Mouse (Mus musculus): Measurements from ENCODE around the gene Eme1.
A peak's percentile ranks its signal among the peaks of the same experiment; 100 is the strongest.
"Not testable (repeated sequence)": the region's sequence is repeated elsewhere in the genome, so short reads cannot be mapped to it uniquely, and the experiment has no call there.

Gene Eme1

DNA sequence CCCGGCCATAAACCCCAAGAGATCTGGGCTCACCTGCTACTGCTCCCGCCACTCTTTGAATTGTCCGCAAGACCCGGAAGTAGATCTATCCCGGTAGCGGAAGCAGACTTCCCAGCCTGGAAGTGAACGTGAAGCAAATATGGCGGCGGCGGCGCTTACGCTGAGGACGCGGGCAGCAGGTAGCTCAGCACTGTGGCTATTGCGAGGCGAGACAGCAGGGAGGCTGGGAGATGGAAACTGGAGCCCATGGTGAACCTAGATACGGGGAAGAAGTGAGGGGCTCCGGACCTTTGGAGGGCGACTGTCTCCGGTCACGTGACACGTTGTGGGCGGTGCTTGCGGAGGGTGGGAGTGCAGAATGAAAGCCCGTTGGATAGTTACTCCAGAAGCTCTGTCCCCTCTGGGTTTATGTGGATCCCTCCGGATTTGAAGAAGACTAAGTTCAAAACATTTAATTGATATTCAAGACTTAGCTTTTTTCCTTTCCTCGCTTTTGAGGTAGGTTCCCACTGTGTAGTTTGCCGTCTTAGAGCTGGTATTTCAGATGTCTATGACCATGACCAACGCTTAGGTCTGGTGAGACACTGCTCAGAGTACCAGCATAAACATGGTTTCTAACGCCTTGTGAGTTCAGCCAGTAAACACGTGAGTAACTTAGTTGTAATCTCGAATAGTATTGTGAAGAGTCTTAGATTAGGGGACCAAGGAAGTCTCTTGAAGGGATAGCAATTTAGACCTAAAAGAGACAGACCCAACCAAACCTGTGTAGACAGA is at the start of gene Eme1, which contains the start of gene Mrpl27:
Eme1 (minus strand) TSS at position 302 of the 774 bp plus-strand sequence.
Mrpl27 (plus strand) TSS at position 105 of the 774 bp plus-strand sequence.
- DNase-seq, result peak; percentile 85

DNA sequence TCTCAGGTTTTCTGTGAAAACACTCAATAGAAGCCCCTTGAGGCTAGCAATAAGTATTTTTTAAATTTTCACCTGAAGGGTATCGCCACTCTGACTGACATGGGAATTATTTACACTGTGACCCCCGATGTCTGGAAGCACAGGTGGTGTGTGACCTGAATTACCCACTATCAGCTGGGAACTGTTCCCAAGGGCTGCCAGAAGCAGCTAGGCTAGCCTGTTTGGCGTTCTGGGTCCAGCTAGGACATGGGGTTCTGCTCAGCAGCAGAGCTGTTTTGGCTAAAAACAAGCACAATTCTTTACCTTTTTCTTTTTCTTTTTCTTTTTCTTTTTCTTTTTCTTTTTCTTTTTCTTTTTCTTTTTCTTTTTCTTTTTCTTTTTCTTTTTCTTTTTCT is 48.4 kb upstream of the Eme1 start:
- DNase-seq, result no peak

DNA sequence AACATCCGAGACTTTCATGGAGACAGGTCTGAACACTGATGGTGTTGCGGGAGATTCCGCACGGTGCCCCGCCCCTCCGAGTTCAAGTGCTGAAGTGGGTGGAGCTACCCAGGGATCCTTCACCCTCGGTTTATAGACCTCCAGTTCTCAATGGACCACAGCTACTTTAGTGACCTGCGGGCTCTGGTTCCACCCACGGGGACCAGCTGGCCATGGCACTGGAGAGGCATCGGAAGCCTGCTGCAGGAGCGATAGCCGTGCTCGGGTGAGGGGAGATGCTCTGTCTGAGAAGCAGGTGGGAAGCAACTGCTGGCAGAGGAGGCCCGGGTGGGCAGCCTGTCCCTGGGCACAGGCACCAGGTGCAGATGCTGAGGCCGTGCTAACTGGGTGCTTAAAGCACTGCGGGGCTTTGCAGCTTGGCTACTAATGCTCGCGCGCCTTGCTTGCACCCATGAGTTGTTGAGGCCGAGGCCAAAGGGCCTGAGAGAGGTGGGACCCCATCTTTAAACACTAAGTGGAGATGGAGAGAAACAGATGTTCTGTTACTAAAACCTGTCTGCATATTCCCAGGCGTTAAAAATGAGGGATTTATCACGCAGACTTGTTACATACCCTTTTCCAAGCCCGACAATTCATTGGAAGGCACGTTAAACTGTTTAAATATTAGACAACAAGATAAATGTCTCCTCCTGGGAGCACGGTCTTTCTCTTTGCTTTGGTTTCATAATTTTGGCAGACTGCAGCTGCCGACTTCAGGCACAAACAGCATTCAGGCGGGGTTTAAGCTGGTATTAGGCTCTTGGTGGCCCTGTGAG is 47.8 kb upstream of the Eme1 start:
- peak; percentile 26 for DNase-seq

DNA sequence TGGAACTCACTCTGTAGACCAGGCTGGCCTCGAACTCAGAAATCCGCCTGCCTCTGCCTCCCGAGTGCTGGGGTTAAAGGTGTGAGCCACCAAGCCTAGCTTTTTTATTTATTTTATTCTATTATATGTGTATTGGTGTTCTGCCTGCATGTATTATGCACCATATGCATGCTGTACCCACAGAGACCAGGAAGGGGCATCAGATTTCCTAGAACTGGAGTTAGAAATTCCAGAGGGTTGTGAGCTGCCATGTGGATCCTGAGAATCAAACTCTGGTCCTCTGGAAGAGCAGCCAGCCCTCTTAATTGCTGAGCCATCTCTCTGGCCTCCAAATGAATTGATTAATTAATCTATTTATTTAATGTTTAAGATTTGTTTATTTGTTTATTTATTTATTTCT is 45.6 kb upstream of the Eme1 start:
- DNase-seq, result no peak

DNA sequence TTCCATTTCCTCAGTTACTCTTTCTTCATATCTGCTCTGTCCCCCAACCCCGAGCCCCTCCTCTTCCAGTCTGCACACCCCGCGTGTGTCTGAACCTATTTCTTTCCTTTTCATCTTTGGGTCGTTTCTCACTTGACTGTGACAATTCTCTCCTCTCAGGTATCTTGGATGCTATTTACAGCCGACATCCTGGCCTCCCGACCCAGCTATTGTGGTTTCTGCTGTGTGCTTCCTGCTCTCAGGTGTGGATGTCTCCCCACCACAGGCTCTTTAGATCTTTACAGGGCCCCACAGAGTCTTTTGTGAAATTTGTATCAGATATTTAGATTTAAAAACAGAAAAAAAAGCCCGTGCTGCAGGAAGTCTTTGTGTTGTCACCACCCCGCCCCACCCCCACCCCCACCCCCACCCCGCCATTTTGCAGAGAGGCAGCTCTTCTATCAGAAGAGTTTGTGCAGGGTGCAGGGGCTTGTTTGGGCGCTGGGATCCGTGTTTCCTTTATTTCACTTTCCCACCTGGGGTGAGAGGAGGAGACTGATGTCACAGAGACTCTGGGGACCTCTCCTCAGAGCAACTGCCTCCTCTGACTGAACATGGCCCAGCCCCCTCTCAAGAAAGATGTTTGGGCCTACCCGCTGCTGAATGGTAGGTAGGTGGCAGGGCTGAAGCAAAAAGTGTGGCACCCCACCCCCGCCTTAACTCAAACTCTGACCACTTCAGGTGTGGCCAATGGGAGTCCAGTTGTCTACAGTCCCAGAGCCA is 44.1 kb upstream of the Eme1 start:
- no peak for DNase-seq

DNA sequence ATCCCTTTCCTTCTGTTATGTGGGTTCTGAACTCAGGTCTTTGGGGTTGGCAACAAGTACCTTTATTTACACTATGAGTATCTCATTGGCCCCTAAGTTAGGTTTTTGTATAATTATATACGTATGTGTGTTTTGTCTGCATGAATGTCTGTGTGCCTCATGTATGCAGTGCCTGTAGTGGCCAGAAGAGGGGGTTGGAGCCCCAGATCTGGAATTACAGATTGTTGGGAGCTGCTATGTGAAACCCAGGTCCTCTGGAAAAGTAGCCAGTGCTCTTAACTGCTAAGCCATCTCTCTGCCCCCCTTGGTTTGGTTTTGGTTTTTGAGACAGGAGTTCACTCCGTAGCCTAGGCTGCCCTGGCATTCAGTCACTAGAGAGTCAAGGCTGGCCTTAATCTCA is 43.4 kb upstream of the Eme1 start:
- no peak for DNase-seq

DNA sequence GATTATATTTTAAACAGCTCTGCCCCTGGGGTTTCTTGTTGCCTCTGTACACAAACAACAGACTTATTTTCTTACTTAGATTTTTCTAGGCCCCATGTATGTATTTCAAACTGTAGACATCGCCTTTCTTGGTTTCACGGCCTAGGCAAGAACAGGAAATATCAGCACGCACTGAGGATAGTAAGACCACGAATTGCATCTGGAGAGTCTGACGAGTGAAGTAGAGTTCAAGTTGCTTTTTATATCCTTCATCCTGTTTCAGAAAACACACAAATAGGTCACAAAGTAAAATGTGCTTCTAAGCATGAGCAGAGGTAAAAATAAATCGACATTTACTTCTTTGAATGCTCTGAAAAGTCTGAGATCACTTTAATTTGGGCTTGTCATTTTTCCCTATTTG is 41.7 kb upstream of the Eme1 start:
- DNase-seq, result no peak

DNA sequence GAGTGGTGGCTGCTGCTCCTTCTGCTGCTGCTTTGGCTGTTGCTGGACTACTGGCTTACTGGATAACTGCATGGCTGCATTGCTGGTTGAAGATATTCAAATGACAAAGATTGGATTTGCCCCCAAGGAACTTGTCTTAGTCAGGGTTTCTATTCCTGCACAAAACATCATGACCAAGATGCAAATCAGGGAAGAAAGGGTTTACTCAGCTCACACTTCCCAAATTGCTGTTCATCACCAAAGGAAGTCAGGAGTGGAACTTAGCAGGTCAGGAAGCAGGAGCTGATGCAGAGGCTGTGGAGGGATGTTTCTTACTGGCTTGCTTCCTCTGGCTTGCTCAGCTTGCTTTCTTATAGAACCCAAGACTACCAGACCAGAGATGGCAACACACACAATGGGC is 38.7 kb upstream of the Eme1 start:
- DNase-seq, result not testable (repeated sequence)

DNA sequence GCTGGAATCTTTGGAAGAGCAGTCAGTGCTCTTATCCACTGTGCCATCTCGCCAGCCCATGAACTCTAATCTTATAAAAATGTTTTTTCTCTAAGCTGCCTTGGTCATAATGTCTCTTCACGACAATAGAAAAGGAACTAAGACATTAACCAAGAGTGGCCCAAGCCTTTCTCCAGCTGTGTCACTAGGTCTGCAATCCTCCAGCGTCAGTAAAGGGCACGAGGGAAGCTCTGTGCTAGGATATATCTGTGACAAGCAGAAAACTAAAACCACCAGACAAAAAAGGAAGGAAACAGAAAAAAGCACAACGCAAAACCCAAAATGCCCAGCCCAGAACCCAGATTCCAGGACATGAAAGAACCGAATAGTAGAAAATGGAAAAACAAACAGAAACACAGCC is 33.4 kb upstream of the Eme1 start:
- DNase-seq, result no peak

DNA sequence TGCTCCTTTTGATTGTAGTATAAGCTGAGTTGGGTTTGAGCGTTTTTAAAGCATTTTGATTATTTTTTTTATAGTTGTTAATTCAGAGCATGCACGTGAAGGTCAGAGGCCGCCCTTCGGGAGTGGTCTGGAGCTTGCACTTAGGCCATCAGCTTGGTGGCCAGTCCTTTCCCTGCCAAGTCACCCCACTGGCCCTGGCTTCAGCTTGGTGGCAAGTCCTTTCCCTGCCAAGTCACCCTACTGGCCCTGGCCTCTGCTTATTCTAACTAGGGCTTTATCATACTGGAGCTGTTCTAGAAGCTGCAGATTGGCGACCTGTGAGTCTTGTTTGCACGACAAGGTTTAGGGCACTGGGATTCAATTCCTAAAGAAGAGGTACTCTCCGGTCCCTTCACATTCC is 28.7 kb upstream of the Eme1 start:
- no peak for DNase-seq

DNA sequence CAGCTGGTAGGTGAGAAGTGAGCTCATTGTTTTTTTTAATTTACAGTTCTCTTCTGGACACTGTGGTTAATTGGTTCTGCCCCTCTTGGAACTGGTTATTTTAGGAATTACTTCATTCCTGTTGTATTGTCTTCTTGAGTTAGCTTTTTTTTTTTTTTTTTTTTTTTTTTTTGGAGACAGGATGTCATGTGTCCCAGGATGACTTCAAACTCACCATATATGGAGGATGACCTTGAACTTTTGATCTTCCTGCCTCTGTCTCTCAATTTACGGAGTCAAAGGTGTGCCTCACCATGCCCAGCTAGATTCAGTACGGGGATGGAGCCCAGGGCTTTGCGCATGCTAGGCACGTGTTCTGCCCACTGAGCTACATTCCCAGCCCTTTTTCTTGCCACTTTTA is 27.9 kb upstream of the Eme1 start:
- DNase-seq, result no peak

DNA sequence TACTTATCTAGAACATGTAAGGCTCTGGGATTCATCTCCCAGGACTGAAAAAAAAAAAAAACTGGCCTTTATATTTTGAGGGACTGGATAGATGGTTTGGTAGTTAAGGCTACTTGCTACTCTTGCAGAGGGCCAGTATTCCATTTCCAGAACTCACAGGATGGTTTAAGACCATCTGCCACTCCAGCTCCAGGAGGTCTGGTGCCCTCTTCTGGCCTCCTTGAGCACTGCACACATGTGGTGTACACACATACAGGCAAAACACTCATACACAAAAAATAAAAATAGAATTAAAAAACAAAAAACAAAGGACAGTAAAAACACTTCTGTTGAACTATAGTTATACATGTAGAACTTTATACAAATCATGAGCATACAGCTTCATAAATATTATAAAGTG is 26.9 kb upstream of the Eme1 start:
- no peak for DNase-seq

DNA sequence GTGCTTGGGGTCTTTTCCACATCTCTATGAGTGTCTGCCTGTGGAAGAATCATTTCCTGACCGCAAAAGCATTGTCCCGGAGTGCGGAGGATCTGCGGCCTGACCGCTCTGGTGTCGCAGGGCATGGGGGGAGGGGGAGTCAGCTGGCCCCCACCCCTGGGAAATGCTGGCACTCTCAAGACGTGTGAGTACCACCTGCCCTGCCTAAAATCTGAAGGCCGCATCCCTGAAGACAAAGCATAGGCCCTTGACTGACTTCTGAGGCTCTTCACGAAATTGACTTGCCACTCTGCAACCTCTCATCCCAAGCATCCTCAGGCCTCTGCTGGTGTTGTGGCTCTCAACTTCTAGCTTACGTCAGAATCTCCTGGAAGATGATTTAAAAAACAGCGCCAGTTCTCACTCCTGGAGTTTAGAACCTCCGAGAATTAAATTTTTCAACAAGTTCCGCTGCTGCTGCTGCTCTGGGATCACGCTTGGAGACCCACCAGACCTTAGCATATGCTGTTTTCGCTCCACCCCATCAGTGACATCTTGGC is 23.9 kb upstream of the Eme1 start:
- no peak for DNase-seq

DNA sequence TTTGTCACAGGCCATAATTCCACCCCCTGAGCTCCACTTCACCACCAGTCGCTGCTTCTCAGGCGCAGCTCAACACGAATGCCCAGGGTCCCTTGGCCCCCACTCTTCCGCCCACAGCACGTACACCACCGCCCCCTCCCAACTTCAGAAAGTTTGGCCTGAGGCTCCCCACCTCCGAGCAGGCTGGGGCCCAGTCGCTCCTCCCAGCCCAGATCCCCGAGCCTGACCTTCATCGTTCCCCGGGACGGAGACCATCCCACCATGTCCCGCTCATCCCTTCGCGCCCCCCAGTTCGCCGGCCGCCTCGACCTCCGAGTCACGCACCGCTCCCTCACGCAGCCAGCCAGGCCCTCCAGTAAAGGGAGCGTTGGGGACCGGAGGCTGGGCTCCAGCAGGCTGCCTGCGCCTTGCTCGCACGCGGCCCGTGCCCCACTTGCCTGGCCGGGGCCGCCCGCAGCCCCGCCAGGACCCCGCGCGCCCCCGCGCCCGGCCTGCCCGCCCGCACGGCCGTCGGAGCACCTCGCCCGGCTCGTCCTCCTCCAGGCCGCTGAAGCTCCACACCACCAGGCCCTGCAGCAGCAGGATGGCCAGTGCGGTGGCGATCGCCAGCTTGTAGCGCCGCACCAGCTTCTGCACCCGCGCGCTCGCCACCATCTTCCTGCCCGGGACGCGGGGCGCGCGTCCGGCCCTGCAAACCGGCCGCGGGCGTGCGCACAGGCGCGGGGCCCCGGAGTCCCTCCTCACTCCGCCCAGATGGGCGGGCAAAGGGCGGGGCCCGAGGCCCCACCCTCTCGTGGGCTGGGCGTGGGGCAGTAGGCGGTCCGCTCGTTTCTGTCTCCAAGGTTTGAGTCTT is 23.2 kb upstream of the Eme1 start, which contains the start of gene Xylt2:
Xylt2 (minus strand) TSS at position 762 of the 853 bp plus-strand sequence.
- peak; percentile 93 for DNase-seq

DNA sequence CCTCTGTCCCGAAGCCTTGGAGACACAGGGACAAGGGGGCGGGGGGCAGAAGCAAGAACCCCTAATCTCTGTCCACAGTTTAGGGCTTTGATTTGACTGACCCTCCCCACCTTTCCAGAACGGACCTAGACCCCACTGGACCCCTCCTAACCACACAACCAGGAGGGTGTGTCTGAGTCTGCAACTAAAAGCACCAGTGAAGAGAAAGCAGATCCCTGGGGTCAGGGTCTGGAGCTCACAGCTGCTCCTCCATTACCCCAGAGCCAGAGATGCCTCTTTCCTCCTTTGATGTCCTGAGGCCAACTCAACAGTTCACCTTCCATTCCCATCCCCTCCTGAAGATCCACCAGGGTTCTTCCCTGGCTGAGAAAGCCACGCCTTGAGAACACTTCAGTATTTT is 22.5 kb upstream of the Eme1 start:
- no peak for DNase-seq

DNA sequence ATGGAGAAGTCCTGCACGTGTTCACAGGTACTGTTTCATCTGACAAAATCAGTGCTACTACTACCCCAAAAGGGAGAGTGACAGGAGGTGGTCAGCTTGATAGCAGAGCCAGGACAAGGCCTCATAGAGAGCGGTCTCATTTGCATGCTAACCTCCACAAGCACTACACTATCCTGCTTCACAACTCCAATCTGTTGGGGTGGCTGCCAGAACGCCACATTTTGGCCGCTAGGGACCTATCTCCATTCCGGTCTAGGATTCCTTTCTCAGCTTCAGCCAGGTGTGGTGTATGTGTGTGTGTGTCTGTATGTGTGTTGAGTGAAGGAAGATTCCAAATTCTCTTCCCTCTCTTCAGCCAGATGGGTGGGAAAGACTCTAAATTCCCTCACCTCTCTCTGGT is 21.7 kb upstream of the Eme1 start:
- no peak for DNase-seq

DNA sequence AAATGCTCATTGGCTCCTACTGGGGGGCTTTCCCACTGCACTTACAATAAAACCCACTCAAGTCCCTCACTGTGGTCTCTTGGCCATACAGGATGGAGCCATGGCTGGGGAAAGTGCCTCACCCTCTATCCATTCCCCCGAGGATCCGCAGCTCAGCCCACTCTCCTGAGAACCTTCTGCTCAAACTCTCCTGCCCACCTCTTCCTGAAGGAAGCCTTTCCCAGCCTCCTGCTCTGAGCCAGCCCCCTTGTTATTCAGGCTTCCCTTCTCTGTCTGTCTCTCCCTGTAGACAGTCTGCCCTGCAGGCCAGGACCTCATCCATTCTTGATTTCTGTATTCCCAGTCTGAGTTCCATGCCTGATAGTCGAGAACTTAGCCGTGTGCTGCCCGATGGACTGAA is 21.2 kb upstream of the Eme1 start:
- DNase-seq, result no peak

DNA sequence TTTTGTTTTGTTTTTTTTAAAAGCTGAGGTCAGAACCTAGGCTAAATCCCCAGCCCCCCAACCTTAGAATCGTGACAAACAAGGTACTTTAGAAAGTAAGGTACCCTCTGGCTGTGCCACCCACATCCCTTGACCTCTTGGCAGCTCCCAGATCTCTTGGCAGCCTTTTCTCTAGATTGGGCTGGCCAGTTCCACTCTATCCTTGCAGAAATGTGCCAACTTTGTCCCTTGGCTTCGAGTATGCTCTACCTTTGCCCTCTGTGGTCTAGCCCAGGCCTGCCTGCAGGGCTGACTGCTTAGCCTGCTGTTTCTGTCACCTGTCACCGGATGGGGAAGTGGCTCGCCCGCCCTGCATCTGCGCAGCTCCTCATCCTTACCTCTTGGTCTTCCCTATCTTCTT is 11.5 kb upstream of the Eme1 start:
- no peak for DNase-seq

DNA sequence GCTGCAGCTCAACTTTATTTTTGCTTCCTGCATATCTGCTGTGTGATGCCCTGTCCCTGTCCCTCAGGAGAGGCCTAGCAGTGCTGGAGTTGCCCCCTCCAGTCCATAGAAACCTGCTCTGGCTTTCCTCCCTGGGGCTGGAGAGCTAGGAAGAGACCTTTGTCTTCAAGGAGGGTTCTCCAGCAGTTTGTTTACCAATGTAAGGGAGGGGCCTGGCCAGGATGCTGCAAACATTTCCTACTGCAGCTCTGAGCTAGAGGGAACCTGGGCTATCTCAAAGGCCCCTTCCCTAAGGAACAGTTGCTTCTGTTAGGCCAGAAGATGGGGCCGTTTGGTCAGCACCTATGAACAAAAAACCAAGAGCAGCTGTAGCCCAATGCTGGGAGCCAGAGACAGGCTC is 7.6 kb upstream of the Eme1 start:
- no peak for DNase-seq

DNA sequence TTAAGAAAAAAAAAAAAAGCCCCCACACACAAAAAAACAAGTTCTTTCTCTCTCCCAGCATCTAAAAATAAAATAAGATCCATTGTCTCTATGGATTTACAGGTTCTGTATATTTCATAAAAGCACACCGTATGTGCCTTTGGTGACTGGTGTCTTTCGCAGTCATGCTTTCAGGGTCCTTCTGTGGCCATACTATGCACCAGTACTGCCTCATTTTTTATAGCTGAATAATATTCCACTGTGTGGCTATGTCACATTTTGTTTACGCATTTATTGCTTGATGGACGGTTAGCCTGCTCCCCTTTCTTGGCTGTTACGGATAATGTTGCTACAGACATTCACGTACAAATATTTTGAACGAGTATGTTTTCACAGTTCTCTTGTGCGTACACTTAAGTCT is 791 bp downstream of the Eme1 start:
- no peak for DNase-seq

DNA sequence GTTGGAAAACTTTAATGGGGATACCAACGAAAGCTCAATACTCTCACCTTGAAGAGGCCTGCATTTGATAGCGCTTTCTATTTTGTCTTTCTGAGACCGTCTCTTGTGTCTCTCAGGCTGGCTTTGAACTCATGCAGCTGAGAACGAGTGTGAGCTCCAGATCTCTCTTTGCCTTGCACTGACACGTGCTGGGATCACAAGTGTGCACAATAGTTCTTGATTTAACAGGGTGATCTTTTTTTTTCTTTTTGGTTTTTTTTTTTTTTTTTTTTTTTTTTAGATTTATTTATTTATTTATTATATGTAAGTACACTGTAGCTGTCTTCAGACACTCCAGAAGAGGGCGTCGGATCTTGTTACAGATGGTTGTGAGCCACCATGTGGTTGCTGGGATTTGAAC is 2.5 kb downstream of the Eme1 start:
- DNase-seq, result not testable (repeated sequence)

DNA sequence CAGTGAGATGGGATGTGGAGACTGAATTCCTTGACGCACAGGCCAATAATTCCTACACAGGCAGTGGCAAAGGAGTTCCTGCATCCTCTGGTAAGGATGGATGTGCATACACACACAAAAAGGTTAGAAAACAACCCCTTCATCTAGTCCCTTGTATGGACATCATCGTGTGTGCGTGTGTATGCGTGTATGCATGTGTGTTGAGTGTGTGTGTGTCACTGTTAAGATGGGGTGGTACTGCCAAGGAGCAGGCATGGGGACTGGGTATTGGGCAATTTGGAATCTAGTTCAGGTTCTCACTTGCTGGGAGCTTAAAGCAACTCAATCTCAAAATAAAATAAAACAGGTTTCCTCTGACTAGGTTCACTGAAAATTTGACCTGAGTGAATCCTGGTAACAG is 7.3 kb downstream of the Eme1 start:
- no peak for DNase-seq
